Mouse (Mus musculus): ENCODE measurements around the gene Usp20. TPM values are rescaled to one million over a fixed set of nuclear protein-coding genes. Genes with fewer than 3 reads are reported as not detected.

The Usp20 gene
- total and polyA plus RNA-seq, 3 experiments: 3.4 to 13.8 (median 12.0) TPM

DNA sequence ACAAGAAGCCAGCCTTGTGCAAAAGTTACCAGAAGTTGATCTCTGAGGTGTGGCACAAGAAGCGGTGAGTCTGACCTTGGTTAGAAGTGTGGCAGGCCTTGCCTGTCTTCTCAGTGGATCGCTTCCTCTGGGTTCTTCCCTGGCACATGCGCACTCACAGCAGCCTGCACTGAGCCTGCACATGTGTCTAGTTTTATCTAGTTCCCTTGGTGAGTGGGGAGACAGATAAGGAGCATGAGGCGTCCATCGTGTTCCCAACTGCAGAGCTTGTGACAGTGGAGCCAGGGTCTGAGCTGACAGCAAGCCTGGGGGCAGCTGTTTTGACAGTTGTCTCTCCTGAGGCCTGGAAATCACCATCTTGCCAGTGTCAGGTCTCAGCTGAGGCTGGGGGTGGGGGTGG lies 24.4 kb downstream of the Usp20 start:
- no peaks in the 10 kb centered on the region for H3K9me3 ChIP-seq (replicated peaks; ENCODE audit: low read length)
- peaks cover 7 to 25% of the 10 kb centered on the region in 2 experiments for H3K4me1 ChIP-seq (ENCODE audit: control insufficient read depth in 1 of 2, insufficient read depth in 2 of 2)
- no peak for TF ChIP-seq MEF2A (IDR thresholded peaks at IDR 0.05; ENCODE audit: borderline replicate concordance, low read depth, low read length)
- no peak for TF ChIP-seq CTCF (conservative IDR thresholded peaks at IDR 0.05 in 1 of 2, IDR thresholded peaks at IDR 0.05 in 1 of 2; ENCODE audit: low read depth in 2 of 2, low read length in 2 of 2)
- no peak for TF ChIP-seq SIN3A (IDR thresholded peaks at IDR 0.05; ENCODE audit: low read length)
- no peak for TF ChIP-seq USF1 (IDR thresholded peaks at IDR 0.05; ENCODE audit: low read depth, low read length)
- TF ChIP-seq MXI1 (IDR thresholded peaks at IDR 0.05; ENCODE audit: low read depth, low read length): no peak
- TF ChIP-seq E2F4 (IDR thresholded peaks at IDR 0.05; ENCODE audit: insufficient replicate concordance, low read depth, low read length): no peak
- no peak for TF ChIP-seq ZC3H11A (IDR thresholded peaks at IDR 0.05; ENCODE audit: low read depth, low read length)
- TF ChIP-seq IRF4 (IDR thresholded peaks at IDR 0.05; ENCODE audit: low read depth, low read length): no peak
- no peak for TF ChIP-seq JUND (conservative IDR thresholded peaks at IDR 0.05; ENCODE audit: low read depth, low read length)
- TF ChIP-seq ZMIZ1 (IDR thresholded peaks at IDR 0.05; ENCODE audit: low read depth, low read length): no peak
- TF ChIP-seq MAX (IDR thresholded peaks at IDR 0.05; ENCODE audit: low read length): no peak
- TF ChIP-seq ELF1 (IDR thresholded peaks at IDR 0.05; ENCODE audit: low read depth, low read length): no peak
- TF ChIP-seq PAX5 (IDR thresholded peaks at IDR 0.05; ENCODE audit: low read length): no peak
- TF ChIP-seq MAZ (IDR thresholded peaks at IDR 0.05; ENCODE audit: low read depth, low read length): no peak
- TF ChIP-seq ZKSCAN1 (IDR thresholded peaks at IDR 0.05; ENCODE audit: borderline replicate concordance, low read depth, low read length): no peak
- TF ChIP-seq GABPA (IDR thresholded peaks at IDR 0.05; ENCODE audit: insufficient replicate concordance, low read depth, low read length): no peak
- TF ChIP-seq ETS1 (conservative IDR thresholded peaks at IDR 0.05; ENCODE audit: low read depth, low read length): no peak
- TF ChIP-seq USF2 (conservative IDR thresholded peaks at IDR 0.05; ENCODE audit: low read depth, low read length): no peak
- no peak for TF ChIP-seq UBTF (IDR thresholded peaks at IDR 0.05; ENCODE audit: low read depth, low read length)
- dilution Hi-C loops (cut with MboI; ENCODE audit: extremely low pct_ligation_motif_present, extremely low pct_unique_long_range_greater_than_20kb, low sequenced_read_pairs): no loop called here
- H3K4me2 ChIP-seq (ENCODE audit: insufficient read depth, low read depth, poor library complexity, severe bottlenecking): no peak overlapping the region
- no peak for DNase-seq (ENCODE audit: extremely low read depth)
- H3K4me3 ChIP-seq (replicated peaks in 1 of 3; ENCODE audit: low read depth in 2 of 3, low read length in 2 of 3, poor library complexity in 1 of 3): no peak overlapping the region
- no peak overlapping the region for H3K9ac ChIP-seq (ENCODE audit: insufficient read depth, low read depth)
- no peaks in the 10 kb centered on the region for H3K79me2 ChIP-seq (replicated peaks; ENCODE audit: control insufficient read depth, extremely low read depth, insufficient read depth, poor library complexity, severe bottlenecking)
- H3K36me3 ChIP-seq (replicated peaks in 1 of 2; ENCODE audit: control insufficient read depth in 1 of 2, insufficient read depth in 1 of 2, low read length in 1 of 2): peaks cover 67 to 93% of the 10 kb centered on the region in 2 experiments
- in situ Hi-C loops (cut with MboI; ENCODE audit: low pct_ligation_motif_present, low pct_unique_long_range_greater_than_20kb, low sequenced_read_pairs): loop anchor here (25.0 kb wide), 1 partner anchor 281 kb away; no protein-coding TSS in a partner anchor
- no peaks in the 10 kb centered on the region for H3K27me3 ChIP-seq (replicated peaks)
- H3K27ac ChIP-seq (ENCODE audit: insufficient read depth, low read depth): no peak overlapping the region

DNA sequence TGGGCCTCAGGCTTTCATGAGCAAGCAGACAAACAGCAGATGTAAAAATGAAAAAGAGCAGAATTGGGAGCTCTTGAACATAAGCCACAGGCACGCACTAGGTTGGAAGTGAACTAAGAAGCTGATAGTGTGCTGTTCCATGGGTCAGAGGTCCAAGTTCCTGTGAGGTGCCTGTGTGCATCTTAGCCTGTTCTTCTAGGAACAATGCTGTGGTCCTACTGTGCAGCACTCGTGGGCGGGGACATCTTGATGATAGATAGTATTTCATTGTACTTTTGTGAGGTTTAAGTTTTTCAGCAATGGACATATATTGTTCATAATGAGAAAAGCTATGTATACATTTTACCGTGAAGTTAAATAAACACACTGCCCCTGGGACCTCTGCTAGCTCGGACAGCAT lies 25.1 kb downstream of the Usp20 start:
- Histone ChIP-seq H3K79me2 (replicated peaks; ENCODE audit: control insufficient read depth, extremely low read depth, insufficient read depth, poor library complexity, severe bottlenecking) (no peaks in the 10 kb centered on the region), H3K27me3 (replicated peaks) (no peaks in the 10 kb centered on the region), H3K27ac (ENCODE audit: insufficient read depth, low read depth) (no peak overlapping the region), H3K4me3 (replicated peaks in 1 of 3; ENCODE audit: low read depth in 2 of 3, low read length in 2 of 3, poor library complexity in 1 of 3) (no peak overlapping the region), H3K9me3 (replicated peaks; ENCODE audit: low read length) (no peaks in the 10 kb centered on the region), H3K36me3 (replicated peaks in 1 of 2; ENCODE audit: control insufficient read depth in 1 of 2, insufficient read depth in 1 of 2, low read length in 1 of 2) (peaks cover 68 to 93% of the 10 kb centered on the region in 2 experiments), H3K4me2 (ENCODE audit: insufficient read depth, low read depth, poor library complexity, severe bottlenecking) (no peak overlapping the region), H3K4me1 (ENCODE audit: control insufficient read depth in 1 of 2, insufficient read depth in 2 of 2) (peaks cover 7 to 26% of the 10 kb centered on the region in 2 experiments), H3K9ac (ENCODE audit: insufficient read depth, low read depth) (no peak overlapping the region)
- DNase-seq (ENCODE audit: extremely low read depth): no peak
- dilution Hi-C loops (cut with MboI; ENCODE audit: extremely low pct_ligation_motif_present, extremely low pct_unique_long_range_greater_than_20kb, low sequenced_read_pairs) (no loop called here), in situ Hi-C loops (cut with MboI; ENCODE audit: low pct_ligation_motif_present, low pct_unique_long_range_greater_than_20kb, low sequenced_read_pairs) (loop anchor here (25.0 kb wide), 1 partner anchor 280 kb away; no protein-coding TSS in a partner anchor)
- TF ChIP-seq PAX5 (IDR thresholded peaks at IDR 0.05; ENCODE audit: low read length): no peak
- TF ChIP-seq NRF1 (IDR thresholded peaks at IDR 0.05; ENCODE audit: low read depth, low read length): no peak
- TF ChIP-seq JUN (IDR thresholded peaks at IDR 0.05; ENCODE audit: insufficient read depth, low read depth, low read length): no peak
- no peak for TF ChIP-seq IRF4 (IDR thresholded peaks at IDR 0.05; ENCODE audit: low read depth, low read length)
- TF ChIP-seq ZMIZ1 (IDR thresholded peaks at IDR 0.05; ENCODE audit: low read depth, low read length): no peak
- no peak for TF ChIP-seq POLR2AphosphoS2 (IDR thresholded peaks at IDR 0.05; ENCODE audit: low read depth, low read length)
- TF ChIP-seq TCF12 (IDR thresholded peaks at IDR 0.05; ENCODE audit: low read depth, low read length): no peak
- no peak for TF ChIP-seq CHD2 (IDR thresholded peaks at IDR 0.05; ENCODE audit: low read length)

Measured in CH12.LX (cell line).